Mouse (Mus musculus): ENCODE results near the gene Dapp1.

- TF ChIP-seq CTCF (IDR thresholded peaks at IDR 0.05; ENCODE audit: low read depth) (no peak), EP300 (IDR thresholded peaks at IDR 0.05; ENCODE audit: low read depth) (no peak)
Measured at GRCm38 (mm10) chr3:138016810-138017209, 35.5 kb upstream of the Dapp1 start.

All from liver, embryonic 14.5 days (tissue).